Mouse (Mus musculus): ENCODE measurements around the gene Ctdnep1.

The Ctdnep1 gene

GRCm38 (mm10) chr11:70001159-70001558 lies 20.2 kb downstream of the Ctdnep1 start:
- ChIA-PET POLR2A (interaction anchor here in 3 of 4 experiments (0.8 to 6.6 kb wide), 17 partner anchors 8 to 339 kb away, joined by 3 to 151 read pairs (median 9); partner anchors contain the start of genes Gabarap (in 3 of the 3), Acadvl (in 2 of the 3), Ctdnep1 (in 2 of the 3) and Dlg4 (in 2 of the 3)), CTCF (interaction anchor here (0.6 to 2.5 kb wide), 16 partner anchors 9 to 212 kb away, joined by 3 to 13 read pairs (median 4); partner anchors contain the start of genes Acadvl (in 3 of the 4), Slc16a11 (in 2 of the 4) and Gabarap (in 1 of the 4))

DNA sequence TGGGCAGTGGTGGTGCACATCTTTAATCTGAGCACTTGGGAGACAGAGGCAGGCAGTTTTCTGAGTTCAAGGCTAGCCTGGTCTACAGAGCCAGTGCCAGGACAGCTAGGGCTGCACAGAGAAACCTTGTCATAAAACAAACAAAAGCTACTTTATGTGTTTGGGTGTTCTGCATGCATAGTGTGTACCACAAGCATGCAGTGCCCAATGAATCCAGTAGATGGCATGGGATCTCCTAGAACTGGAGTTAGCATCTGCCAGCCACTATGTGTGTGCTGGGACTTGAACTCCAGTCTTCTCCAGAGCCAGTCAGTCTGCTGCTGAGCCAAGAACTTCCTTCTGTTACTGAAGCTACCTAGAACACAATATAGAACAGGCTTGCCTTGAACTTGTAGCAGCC lies 20.9 kb downstream of the Ctdnep1 start:
- POLR2A ChIA-PET, result interaction anchor here in 3 of 4 experiments (0.5 to 6.6 kb wide), 17 partner anchors 8 to 989 kb away, joined by 3 to 151 read pairs (median 5); partner anchors contain the start of genes Acadvl (in 3 of the 3), Ctdnep1 (in 2 of the 3), Dlg4 (in 2 of the 3) and Eif5a (in 2 of the 3)
- CTCF ChIA-PET, result interaction anchor here (0.6 to 2.5 kb wide), 16 partner anchors 8 to 211 kb away, joined by 3 to 13 read pairs (median 4); partner anchors contain the start of genes Acadvl (in 3 of the 4), Slc16a11 (in 2 of the 4) and Gabarap (in 1 of the 4)

DNA sequence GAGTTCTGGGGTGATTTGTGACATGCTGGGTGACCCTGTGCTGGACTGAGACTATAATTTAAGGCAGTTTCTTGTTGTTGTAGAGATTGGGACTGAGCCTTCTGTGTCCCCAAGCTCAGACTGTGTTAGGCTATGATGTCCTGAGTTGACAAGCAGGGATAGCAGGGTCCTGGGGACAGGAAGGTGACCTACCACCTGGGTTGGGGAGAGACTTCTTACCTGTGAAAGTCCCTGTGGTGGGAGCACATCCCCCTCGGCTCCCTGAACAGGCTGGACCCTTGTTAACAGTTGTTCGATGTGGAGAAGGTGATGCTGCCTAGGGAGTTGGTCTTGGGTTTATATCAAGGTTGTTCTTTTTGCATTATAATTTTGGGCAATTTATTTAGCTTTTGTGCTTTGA lies 21.5 kb downstream of the Ctdnep1 start:
- ChIA-PET CTCF (interaction anchor here in 2 of 4 experiments (1.0 to 2.5 kb wide), 9 partner anchors 11 to 210 kb away, joined by 3 to 13 read pairs (median 4); partner anchors contain the start of genes Acadvl (in 1 of the 2), Gabarap (in 1 of the 2) and Slc16a11 (in 1 of the 2)), POLR2A (interaction anchor here in 3 of 4 experiments (0.5 to 6.6 kb wide), 15 partner anchors 7 to 989 kb away, joined by 3 to 151 read pairs (median 7); partner anchors contain the start of genes Acadvl (in 3 of the 3), Dlg4 (in 2 of the 3), Eif5a (in 2 of the 3) and Gabarap (in 2 of the 3))

DNA sequence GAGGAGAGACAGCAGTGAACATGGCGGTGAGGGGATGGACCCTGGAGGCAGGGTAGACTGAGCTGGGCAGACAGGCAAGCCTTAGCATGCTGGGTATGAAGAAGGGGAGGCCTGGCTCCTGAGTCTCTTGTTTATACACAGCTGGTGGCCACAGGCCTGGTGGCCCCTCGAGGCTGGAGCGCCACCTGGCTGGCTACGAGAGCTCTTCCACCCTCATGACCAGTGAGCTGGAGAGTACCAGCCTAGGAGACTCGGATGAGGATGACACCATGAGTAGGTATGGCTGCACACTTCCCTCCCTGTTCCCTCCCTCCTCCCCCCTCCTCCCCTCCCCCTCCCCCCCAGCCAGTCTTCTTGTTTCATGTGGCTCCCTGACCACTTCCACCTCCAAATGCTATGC lies 24.6 kb downstream of the Ctdnep1 start:
- CTCF ChIA-PET, result interaction anchor here (0.5 to 1.7 kb wide), 27 partner anchors 8 to 701 kb away, joined by 3 to 29 read pairs (median 4); partner anchors contain the start of genes Acadvl (in 3 of the 4), Ctdnep1 (in 1 of the 4), Dlg4 (in 1 of the 4) and Elp5 (in 1 of the 4)
- POLR2A ChIA-PET, result interaction anchor here in 3 of 4 experiments (0.5 to 6.6 kb wide), 24 partner anchors 8 to 853 kb away, joined by 3 to 151 read pairs (median 4); partner anchors contain the start of genes Dlg4 (in 3 of the 3), Acadvl (in 2 of the 3), Cldn7 (in 1 of the 3) and Ctdnep1 (in 1 of the 3)

GRCm38 (mm10) chr11:70010033-70010432 lies 29.1 kb downstream of the Ctdnep1 start:
- POLR2A ChIA-PET, result interaction anchor here in 3 of 4 experiments (0.5 to 14.9 kb wide), 15 partner anchors 7 to 197 kb away, joined by 3 to 151 read pairs (median 5); partner anchors contain the start of genes Dvl2 (in 3 of the 3), Ctdnep1 (in 2 of the 3) and Gabarap (in 1 of the 3)
- CTCF ChIA-PET, result interaction anchor here in 3 of 4 experiments (0.5 to 1.7 kb wide), 5 partner anchors 8 to 173 kb away, joined by 3 to 5 read pairs (median 4); partner anchors contain the start of gene Nlgn2 (in 1 of the 3)

GRCm38 (mm10) chr11:70010548-70010947 lies 29.6 kb downstream of the Ctdnep1 start:
- POLR2A ChIA-PET, result interaction anchor here in 3 of 4 experiments (0.5 to 14.9 kb wide), 15 partner anchors 8 to 501 kb away, joined by 3 to 151 read pairs (median 6); partner anchors contain the start of genes Dvl2 (in 3 of the 3), Ctdnep1 (in 2 of the 3) and Gabarap (in 1 of the 3)
- CTCF ChIA-PET, result interaction anchor here in 3 of 4 experiments (0.5 to 1.6 kb wide), 4 partner anchors 9 to 41 kb away, joined by 3 to 5 read pairs (median 4); no protein-coding TSS in a partner anchor

DNA sequence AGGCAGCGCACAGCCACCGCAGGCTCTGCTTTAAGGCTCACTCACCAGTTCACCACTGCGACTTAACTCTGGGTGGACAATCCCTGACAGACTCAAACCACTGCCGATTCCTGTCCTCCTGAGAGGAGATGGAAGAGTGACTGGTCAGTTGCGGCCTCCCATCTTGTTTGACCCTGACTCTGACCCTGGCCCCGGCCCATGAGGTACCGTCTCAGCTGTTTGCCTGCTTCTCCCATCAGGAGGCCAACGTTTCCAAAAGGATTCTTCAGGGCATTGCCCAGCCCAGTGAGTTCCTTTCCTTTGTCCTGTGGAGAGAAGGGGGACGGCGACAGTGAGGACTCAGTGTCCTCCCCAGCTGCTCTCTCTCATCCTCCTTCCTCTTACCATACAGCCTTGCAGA lies 30.0 kb downstream of the Ctdnep1 start:
- POLR2A ChIA-PET, result interaction anchor here in 3 of 4 experiments (0.6 to 14.9 kb wide), 13 partner anchors 8 to 501 kb away, joined by 3 to 151 read pairs (median 6); partner anchors contain the start of genes Dvl2 (in 3 of the 3), Ctdnep1 (in 2 of the 3) and Gabarap (in 1 of the 3)
- CTCF ChIA-PET, result interaction anchor here in 2 of 4 experiments (0.5 to 1.6 kb wide), 3 partner anchors 9 to 17 kb away, joined by 3 to 4 read pairs (median 3); no protein-coding TSS in a partner anchor

GRCm38 (mm10) chr11:70012931-70013330 lies 32.0 kb downstream of the Ctdnep1 start:
- POLR2A ChIA-PET, result interaction anchor here in 3 of 4 experiments (0.6 to 14.9 kb wide), 11 partner anchors 8 to 92 kb away, joined by 3 to 151 read pairs (median 9); partner anchors contain the start of genes Dvl2 (in 2 of the 3) and Eif5a (in 2 of the 3)
- CTCF ChIA-PET, result interaction anchor here in 2 of 4 experiments (0.5 to 0.6 kb wide), 2 partner anchors 47 to 144 kb away, joined by 4 to 5 read pairs; no protein-coding TSS in a partner anchor

- CTCF ChIA-PET, result interaction anchor here (0.5 to 3.6 kb wide), 6 partner anchors 8 to 224 kb away, joined by 3 to 29 read pairs (median 6); no protein-coding TSS in a partner anchor
- POLR2A ChIA-PET, result interaction anchor here (0.6 to 14.9 kb wide), 19 partner anchors 8 to 934 kb away, joined by 3 to 151 read pairs (median 6); partner anchors contain the start of genes Dvl2 (in 2 of the 4), Eif5a (in 2 of the 4), Gabarap (in 2 of the 4) and Ctdnep1 (in 1 of the 4)
These were observed 32.5 kb downstream of the Ctdnep1 start for GRCm38 (mm10) chr11:70013408-70013807.

DNA sequence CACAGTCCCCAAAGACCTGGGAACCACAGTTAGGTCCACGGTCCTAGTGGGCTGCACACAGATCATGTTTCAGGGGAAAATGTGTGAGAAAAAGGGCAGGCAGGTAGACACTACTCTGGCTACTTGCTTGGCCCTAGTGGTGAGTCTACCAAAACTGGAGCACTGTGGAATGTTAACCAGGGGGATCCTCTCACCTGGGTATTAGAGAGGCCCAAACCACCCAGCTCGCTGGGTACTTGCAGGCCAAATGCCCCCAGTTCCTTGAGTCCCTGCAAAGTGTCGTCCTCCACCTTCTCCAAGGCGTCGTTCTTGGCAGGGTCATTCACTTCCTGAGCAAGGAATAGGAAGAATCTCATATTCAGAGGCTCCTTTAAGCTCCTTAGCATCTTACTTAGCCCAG lies 33.1 kb downstream of the Ctdnep1 start:
- ChIA-PET CTCF (interaction anchor here (0.6 to 3.6 kb wide), 8 partner anchors 9 to 1801 kb away, joined by 3 to 29 read pairs (median 6); no protein-coding TSS in a partner anchor), POLR2A (interaction anchor here (0.6 to 14.9 kb wide), 25 partner anchors 11 to 935 kb away, joined by 3 to 151 read pairs (median 5); partner anchors contain the start of genes Dvl2 (in 3 of the 4), Ctdnep1 (in 2 of the 4), Eif5a (in 2 of the 4) and Gabarap (in 2 of the 4))

DNA sequence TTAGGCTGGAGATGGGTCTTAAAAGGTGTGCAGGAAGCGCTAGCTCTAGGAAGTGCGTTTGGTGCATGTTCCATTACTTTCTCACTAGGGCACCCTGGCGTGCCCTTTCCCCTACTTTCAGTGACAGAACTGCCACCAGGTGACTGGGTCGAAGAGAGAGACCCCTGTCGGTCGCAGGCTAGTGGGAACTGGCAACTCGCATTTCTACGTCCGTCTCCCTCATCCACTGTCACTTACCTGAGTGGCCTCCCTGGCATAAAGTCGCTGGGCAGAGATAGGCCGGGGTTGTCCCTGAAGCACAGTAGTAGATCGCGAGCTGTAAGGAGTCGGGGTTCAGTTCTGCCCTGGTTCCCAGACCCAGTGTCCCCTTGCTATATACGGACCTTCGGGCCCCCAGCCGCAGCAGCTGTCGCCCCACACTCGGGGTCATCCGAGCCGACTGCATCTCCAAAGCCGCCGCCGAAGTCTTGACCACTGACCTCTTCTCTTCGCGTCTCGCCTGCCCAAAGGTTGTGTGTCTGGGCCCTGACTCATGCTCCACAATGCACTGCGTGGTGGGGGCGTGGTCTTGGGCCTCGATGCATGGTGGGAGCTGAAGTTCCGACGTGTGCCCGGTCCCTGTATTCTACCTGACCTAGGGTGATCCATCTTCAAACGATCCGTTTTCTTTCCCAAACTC lies 34.1 kb downstream of the Ctdnep1 start, which contains the start of gene Acadvl:
Gene Acadvl, minus strand, starts transcription at position 532 of the 679 bp plus-strand sequence.
- ChIA-PET CTCF (interaction anchor here (0.5 to 3.6 kb wide), 17 partner anchors 9 to 525 kb away, joined by 3 to 29 read pairs (median 3); partner anchors contain the start of genes Gltpd2 (in 1 of the 4), Pld2 (in 1 of the 4) and Slc16a11 (in 1 of the 4)), POLR2A (interaction anchor here (0.6 to 14.9 kb wide), 45 partner anchors 8 to 942 kb away, joined by 3 to 151 read pairs (median 4); partner anchors contain the start of genes Dvl2 (in 4 of the 4), Ctdnep1 (in 2 of the 4), Gabarap (in 2 of the 4) and 2810408A11Rik (in 1 of the 4))

DNA sequence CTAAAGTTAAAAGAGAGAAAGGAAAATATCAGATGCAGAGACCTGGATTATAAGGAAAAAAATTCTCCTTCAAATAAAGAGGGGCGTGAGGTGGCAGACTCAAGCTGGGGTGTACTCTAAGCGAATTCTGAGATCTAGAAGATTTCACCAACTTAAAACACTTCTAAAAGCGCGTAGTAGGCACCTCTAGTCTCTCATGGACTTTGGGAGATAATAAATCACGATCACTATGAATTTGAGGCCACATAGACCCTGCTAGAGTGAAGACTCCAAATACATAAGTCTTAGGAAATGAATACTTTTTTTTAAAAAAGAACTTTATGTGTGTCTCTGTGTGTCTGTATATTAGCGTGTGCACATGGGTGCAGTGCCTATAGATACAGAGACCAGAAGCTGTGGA lies 34.7 kb downstream of the Ctdnep1 start:
- POLR2A ChIA-PET, result interaction anchor here (0.6 to 14.9 kb wide), 39 partner anchors 9 to 943 kb away, joined by 3 to 151 read pairs (median 5); partner anchors contain the start of genes Dvl2 (in 3 of the 4), Ctdnep1 (in 2 of the 4), Gabarap (in 2 of the 4) and 2810408A11Rik (in 1 of the 4)
- CTCF ChIA-PET, result interaction anchor here in 3 of 4 experiments (0.5 to 3.6 kb wide), 16 partner anchors 10 to 524 kb away, joined by 3 to 29 read pairs (median 3); partner anchors contain the start of genes Gltpd2 (in 1 of the 3), Pld2 (in 1 of the 3) and Slc16a11 (in 1 of the 3)

GRCm38 (mm10) chr11:70016177-70016576 lies 35.2 kb downstream of the Ctdnep1 start:
- POLR2A ChIA-PET, result interaction anchor here (0.6 to 14.9 kb wide), 13 partner anchors 8 to 96 kb away, joined by 3 to 151 read pairs (median 5); partner anchors contain the start of genes Dvl2 (in 2 of the 4) and Eif5a (in 1 of the 4)

GRCm38 (mm10) chr11:70016669-70017068 lies 35.7 kb downstream of the Ctdnep1 start, which contains the start of gene Dlg4:
Gene Dlg4, plus strand, starts transcription at chr11:70016942.
- ChIA-PET POLR2A (interaction anchor here (0.7 to 14.9 kb wide), 14 partner anchors 8 to 522 kb away, joined by 3 to 151 read pairs (median 4); partner anchors contain the start of genes Dvl2 (in 2 of the 4), Eif5a (in 1 of the 4) and Spem1 (in 1 of the 4)), CTCF (interaction anchor here in 1 of 4 experiments (3.6 kb wide), 1 partner anchor 11 kb away, joined by 29 read pairs; no protein-coding TSS in a partner anchor)

More at GRCm38 (mm10) chr11:70016177-70016576, 35.2 kb downstream of the Ctdnep1 start:
- CTCF ChIA-PET, result interaction anchor here in 1 of 4 experiments (3.6 kb wide), 1 partner anchor 11 kb away, joined by 29 read pairs; no protein-coding TSS in a partner anchor

- POLR2A ChIA-PET, result interaction anchor here (0.7 to 14.9 kb wide), 14 partner anchors 9 to 522 kb away, joined by 3 to 151 read pairs (median 4); partner anchors contain the start of genes Dvl2 (in 2 of the 4), Eif5a (in 1 of the 4) and Spem1 (in 1 of the 4)
- CTCF ChIA-PET, result interaction anchor here in 1 of 4 experiments (1.0 kb wide), 1 partner anchor 16 kb away, joined by 4 read pairs; no protein-coding TSS in a partner anchor
These were observed 36.3 kb downstream of the Ctdnep1 start for GRCm38 (mm10) chr11:70017199-70017767.
